Mouse (Mus musculus): ENCODE data around the gene 9930104L06Rik.
A peak's percentile ranks its signal among the peaks of the same experiment; 100 is the strongest.
"Not testable (repeated sequence)": the region's sequence is repeated elsewhere in the genome, so short reads cannot be mapped to it uniquely, and the experiment has no call there.

The 9930104L06Rik gene

DNA sequence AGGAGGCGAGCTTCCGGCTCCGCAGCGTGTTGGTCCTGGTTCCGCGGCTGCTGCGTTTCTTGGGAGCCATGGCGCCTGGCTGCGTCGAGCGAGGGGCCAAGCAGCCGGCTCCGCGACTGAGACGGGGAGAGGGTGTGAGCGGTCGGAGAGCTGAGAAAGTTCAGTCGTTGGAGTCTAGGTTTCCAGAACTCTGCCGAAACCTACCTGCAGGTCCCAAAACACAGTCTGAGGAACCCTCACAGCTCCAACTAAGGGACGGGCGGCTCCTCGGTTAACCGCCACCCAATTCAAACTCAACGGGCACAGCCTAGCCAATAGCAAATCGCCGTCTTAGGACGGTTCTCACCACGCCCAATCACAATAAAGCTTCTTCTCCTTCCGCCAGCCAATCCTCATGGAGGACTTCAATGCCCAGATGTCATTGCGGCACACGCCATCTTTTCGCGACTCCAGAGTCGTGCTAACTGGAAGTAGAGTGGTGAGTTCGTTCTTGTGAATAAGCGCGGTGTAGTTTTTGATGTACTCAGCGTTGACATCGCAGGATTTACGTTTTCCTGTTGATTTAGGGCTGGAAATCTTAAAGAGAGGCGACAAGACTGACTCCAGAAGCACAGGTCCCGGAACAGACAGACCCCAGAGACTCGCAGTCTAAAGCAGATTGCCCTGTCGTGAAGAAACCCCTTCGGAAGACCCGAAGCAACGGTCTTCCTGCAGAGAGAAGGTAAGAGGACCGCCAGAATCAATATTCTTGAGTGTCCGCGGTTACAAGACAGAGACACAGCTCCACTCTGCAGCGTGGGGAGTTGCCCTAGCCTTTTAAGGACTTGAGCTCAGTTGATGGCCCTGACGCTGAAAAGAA is at the start of gene 9930104L06Rik:
TSS of gene 9930104L06Rik (plus strand) at position 436 of the 859 bp plus-strand sequence.
- DNase-seq (ENCODE audit: low spot score) = peak; percentile 91

DNA sequence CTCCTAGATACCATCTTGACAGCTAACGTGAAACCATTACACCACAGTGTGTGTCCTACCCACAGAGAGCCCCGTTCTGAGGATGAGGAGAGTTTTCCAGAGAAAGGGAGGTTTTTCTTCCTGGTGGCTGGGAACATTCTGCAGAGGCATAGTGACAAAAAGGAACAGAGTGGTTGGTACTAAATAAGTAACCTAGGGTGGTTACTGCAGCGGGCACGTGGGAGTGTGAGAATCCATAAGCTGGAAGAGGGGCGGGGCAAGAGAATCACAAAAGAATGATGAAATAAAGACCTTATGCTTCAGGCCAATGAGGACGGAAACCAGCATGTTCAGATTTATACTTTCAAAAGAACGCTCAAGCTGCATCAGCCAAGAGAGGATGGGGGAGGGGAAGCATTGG is 48.1 kb upstream of the 9930104L06Rik start:
- DNase-seq (ENCODE audit: low spot score) = no peak

DNA sequence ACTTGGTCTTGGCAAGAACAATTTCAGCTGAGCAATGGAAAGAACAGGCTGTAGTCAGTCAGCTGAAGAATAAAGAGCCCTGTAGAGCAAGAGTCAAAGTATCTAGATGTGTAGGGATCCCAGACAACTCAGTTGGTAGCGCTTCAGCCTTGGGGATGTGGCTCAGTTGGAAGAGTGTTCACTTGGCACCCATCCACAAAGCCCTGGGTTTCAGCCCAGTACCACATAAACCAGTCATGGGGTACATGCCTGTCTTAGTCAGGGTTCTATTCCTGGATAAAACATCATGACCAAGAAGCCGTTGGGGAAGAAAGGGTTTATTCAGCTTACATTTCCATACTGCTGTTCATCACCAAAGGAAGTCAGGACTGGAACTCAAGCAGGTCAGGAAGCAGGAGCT is 46.9 kb upstream of the 9930104L06Rik start:
- no peak for DNase-seq (ENCODE audit: low spot score)

DNA sequence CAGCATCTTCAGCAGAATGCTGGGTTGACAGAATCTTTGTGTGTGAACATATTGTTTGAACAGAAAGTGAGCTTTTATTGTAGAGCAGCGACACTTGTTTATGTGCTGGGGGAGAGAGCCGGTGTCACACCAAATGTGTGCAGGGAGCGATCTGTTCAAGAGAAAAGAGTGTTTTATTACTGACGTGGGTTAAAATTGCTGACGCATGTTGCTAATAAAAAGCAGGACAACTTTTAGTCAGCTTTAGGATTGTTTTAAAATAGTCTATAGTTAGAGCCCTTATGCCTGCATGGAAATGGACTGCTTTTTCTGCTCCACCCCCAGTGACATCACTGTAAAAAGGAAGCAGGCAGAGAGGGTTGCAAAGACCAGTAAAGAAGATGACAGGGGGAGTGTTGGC is 46.0 kb upstream of the 9930104L06Rik start:
- no peak for DNase-seq (ENCODE audit: low spot score)

DNA sequence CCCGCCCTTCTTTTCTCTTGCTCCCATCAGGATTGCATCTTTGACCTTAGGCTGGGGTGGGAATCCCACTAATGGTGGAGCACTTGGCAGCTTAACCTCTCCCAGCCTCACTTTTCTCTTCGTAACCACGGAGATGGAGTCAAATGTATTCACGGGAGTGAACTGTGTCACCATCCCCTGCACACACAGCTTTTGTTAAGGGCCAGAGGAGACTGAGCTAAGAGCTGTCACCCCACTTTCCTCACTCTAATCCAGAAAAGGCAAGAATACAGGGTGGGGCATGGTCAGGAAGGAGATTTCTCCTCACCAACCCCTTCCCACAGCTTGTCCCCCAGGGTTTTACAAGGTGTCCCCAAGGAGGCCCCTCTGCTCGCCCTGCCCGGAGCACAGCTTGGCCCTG is 43.1 kb upstream of the 9930104L06Rik start:
- DNase-seq (ENCODE audit: low spot score) = no peak

DNA sequence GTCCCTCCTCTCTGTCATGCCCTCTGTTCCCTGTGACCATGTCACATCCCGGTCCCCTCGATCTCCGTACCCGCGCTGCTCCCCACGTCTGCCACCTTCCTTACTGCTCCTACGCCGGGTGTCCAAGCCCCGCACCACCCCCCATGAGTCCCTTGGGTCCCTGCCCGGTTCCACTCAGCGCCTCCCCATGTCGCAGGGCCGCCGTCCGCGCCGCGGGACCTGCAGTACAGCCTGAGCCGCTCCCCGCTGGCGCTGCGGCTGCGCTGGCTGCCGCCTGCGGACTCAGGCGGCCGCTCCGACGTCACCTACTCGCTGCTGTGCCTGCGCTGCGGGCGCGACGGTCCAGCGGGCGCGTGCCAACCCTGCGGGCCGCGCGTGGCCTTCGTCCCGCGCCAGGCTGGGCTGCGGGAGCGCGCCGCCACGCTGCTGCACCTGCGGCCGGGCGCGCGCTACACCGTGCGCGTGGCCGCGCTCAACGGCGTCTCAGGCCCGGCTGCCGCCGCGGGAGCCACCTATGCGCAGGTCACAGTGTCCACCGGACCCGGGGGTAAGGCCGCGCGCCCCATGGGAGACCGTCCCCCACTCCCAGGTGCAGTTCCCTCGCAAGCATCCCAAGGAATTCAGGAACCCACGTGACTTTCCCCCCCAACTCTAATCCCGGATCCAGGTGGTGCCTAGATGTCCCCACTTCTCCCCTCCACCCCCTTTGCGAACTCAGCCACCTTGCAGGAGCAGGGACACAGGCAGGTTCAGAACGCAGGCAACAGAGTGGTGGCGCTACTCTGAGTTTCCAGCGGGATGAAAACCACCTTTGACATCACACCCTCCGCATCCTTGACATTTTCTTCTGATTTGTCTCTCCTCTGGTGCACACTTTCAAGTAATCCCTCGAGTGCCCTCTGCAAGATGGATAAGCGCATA is 42.1 kb upstream of the 9930104L06Rik start:
- DNase-seq (ENCODE audit: low spot score) = no peak

DNA sequence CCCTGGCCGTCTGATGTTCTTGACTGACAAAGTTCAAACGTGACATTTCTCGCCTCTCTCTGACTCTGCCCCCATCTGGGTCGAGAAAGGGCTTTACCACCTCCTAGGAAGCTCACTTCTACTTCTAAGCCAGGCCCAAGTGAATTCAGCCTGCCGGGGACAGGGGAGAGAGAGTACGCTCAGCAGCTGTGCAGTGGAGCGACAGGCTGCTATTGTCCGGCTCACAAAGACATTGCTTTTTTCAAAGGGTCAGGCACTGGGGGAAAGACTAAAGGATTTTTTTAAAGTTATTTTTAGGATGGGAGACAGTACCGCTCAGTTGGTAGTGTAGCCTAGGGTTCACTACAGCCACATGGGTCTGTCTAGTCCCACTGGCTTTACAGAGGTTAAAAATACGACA is 38.4 kb upstream of the 9930104L06Rik start:
- no peak for DNase-seq (ENCODE audit: low spot score)

DNA sequence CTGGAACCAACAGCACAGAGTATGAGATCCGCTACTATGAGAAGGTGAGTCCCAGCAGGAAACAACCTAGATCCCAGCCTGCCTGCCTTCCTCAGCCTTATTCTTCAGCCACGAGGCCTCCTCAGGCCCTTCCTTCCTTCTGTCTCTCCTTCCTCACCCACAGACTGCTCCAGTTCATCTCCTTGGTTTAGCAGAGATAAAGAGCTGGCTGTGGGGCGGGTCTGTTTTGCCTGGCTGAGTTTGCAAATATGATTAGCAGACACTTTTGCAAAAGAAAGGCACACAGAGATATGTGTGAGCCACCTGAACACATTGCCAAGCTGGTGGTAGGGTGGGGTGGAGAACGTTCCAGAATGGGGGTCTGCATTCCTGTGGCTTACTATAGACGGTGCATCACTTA is 36.9 kb upstream of the 9930104L06Rik start:
- no peak for DNase-seq (ENCODE audit: low spot score)

DNA sequence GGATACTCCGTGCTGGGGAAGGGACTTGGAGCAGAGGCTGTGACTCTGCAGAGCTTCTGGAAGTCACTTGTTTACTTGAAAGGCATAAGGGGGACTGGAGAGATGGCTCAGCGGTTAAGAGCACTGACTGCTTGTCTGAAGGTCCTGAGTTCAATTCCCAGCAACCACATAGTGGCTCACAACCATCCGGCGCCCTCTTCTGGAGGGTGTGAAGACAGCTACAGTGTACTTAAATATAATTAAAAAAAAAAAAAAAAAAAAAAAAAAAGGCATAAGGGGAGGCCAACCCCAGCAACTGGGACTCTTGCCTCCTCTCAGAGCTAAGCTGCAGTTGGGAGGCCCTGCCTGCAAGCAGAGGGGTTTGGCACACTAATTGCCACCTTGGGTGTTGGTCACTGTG is 31.4 kb upstream of the 9930104L06Rik start:
- no peak for DNase-seq (ENCODE audit: low spot score)

DNA sequence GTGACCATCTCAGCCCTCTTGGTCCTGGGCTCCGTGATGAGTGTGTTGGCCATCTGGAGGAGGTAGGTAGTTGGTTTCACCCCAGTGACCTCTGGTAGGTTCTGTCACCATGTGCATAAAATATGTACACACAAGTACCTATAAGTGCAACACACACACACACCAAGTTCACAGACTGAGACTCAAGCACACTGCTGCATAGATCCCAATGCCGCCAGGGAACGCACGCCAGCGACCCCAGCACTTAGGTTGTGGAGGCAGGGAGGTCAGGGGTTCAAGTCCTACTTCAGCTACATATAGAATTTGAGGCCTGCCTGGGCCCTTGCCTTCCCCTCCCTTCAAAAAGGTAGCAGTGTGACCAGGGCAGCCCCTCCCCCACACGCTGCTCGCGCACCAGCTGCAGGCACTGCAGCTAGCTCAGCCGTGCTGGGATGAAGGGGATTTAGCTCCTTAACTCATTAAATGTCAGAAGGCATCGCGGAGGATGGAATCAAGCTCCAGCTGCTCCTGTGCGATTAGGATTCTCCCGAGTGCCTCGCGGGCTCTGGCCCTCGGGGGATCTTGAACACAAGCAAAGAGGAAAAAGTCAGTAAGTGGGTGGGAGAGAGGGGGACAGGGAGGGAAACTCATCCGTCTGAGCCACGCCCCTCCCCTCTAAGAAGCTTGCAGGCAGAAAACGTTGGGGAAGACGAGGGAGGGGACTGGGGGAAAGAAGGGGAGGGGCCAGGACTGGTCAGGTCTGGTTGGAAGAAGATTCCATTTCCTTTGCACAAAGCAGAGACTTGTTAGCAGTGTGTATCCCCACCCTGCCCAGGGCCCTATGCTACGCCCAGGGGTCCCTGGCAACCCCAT is 30.7 kb upstream of the 9930104L06Rik start:
- no peak for DNase-seq (ENCODE audit: low spot score)

DNA sequence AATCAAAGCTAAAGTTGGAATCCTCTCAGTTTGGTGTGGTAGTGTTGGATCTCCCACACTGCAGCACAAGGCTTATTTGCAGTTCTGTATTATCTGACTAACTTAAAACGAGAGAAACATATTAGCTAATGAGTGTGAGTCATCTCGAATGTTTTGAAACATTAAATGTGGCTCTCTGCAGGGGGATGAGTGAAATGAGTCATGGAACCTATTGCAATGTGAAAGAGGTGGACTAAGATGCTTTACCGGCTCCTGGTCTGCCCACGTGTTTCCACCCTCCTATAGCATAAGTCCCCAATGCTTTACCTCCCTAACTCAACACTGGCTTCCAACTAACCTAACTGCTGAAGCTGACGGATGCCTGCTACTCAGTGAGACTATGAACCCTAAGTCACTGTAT is 8.7 kb upstream of the 9930104L06Rik start:
- DNase-seq (ENCODE audit: low spot score) = no peak

DNA sequence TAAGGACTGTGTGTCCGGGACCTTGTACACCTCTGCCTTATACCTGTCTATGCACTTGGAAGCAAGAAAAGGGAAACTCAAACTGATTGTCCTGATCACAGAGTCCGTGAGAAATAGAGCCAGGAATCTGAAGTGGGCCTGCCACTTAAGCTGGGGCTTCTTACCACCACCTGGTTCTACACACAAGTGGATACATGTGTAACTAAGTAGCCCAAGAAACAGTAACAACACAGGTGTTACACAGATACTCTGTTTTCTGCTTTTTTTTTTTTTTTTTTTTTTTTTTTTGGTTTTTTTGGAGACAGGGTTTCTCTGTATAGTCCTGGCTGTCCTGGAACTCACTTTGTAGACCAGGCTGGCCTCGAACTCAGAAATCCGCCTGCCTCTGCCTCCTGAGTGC is 2.4 kb downstream of the 9930104L06Rik start, which contains the start of gene Cdca8:
TSS of gene Cdca8 (minus strand) at position 101 of the 400 bp plus-strand sequence.
- not testable (repeated sequence) for DNase-seq (ENCODE audit: low spot score)

DNA sequence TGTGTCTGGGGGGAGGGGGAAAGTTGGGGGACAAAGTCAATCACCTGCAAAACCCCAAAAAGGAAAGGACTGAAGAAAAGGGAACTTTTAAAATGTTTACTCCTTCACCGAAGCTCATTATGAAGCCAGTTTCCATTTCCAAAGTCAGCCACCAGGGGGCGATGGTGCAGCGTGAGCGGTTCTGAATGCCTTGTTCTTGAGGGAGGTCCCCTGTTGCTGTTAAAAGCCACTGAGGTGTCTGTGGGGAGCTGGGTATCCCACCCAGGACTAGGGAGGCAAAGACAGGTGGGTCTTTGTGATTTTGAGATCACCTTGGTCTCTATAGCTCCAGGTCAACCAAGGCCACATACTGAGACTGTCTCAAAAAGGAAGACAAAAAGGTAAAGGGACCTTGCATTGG is 6.2 kb downstream of the 9930104L06Rik start:
- DNase-seq (ENCODE audit: low spot score) = no peak

DNA sequence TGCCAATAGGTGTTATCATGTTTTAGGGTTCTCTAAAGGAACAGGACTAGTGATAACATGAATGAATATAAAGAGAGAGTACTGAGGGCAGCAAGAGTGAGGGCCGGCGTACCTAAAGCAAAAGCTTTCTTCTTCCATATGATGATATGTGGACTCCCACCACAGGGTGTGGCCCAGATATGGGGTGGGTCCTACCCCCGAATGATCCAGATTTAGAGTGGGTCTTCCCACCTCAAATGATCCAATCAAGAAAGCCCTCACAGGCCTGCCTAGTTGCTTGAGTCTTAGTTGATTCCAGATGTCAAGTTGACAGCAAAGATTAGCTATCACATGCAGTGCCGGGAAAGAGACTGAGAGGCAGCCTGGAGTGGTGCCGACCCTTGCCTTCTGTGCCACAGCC is 6.9 kb downstream of the 9930104L06Rik start:
- no peak for DNase-seq (ENCODE audit: low spot score)

DNA sequence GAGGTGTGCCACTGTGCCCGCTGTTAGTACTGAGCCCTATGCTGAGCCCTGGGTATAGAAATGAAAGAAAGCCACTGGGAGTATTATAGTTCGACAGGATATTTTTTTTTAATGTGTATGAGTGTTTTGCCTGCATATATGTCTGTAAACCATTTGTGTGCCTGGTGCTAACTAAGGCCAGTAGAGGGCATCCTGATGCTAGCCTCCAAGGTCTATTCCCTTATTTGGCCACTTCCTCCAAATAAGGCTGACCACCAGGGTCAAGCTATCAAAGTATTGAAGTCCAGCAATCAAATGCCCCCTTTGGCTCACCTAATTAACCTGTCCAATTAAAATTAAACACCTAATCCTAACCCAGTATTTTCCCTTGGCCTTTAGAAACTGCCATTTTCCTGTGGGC is 8.1 kb downstream of the 9930104L06Rik start:
- no peak for DNase-seq (ENCODE audit: low spot score)

DNA sequence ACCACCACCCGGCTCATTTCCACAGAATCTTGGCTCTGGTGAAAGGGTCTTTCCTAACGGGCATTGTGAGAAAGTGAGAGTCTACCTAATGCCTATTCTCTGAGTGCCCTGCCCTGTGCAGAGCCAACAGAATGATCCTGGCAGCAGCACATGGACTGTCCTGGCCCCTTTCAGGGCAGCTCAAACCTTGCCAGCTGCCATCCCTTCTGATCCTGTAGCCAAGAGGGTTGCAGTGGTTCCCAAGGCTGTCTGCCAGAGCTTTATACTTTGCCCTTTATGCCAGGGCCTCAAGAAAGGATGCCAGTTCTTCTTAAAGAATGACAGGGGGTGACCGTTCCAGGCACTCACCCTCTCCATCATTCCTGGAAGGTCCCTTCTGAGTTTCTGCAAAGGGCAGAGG is 12.6 kb downstream of the 9930104L06Rik start:
- no peak for DNase-seq (ENCODE audit: low spot score)

DNA sequence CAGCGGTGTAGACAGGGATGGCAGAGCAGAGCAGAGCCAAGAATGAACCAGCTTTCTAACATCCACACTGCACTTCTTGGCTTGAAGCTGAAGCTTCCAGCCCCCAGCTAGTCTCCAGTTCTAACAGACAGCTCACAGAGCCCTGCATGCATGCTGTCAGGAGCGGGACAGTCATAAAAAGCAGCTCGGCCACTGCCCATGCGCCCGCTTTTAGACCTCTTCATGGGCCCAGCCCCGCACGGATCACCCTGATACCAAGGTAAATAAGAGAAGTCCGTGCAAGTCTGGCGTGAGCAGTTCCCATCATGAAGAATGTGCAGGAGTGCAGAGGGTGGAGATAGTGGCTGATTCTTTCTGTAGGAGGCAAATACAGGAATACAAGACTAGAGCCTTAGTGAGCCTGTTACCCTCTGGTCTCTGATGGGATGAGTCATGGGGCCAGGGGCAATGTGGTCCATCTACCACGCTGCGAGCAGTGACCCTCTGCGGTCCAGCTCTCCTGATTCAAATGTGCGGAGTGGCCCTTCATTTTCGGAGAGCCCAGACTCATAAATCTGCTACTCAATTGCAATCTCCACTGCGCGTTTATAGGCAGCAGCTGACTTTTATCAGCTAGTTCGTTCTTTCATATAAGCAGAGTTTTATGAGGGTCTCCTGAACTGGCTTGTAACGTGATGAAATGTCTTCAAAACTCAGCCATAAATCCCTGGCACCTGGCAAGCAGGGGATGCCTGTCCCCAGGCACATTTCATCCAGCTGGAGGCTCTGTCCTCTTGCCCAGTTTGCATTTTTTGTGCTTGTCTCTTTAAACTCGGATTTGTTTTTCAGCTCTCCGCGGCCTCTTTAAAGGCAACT is 13.6 kb downstream of the 9930104L06Rik start:
- DNase-seq (ENCODE audit: low spot score) = no peak

DNA sequence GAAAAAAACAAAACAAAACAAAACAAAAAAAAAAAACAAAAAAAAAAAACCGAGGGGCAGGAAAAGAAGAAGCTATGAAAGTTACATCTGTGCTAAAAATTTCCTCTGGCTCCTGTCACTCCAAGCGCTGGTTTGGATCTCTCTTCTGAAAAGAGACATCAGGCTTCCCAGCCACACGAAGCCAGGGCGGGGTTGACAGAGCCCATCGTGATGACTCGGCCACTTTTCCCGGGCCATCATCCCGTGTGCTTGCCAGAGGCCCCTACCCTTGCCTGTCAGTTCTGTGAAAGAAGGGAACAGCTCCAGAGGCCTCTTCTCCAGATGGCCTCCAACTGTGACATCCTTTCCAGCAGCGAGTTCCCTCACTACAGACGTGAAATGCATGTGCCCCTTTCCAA is 14.2 kb downstream of the 9930104L06Rik start:
- no peak for DNase-seq (ENCODE audit: low spot score)

DNA sequence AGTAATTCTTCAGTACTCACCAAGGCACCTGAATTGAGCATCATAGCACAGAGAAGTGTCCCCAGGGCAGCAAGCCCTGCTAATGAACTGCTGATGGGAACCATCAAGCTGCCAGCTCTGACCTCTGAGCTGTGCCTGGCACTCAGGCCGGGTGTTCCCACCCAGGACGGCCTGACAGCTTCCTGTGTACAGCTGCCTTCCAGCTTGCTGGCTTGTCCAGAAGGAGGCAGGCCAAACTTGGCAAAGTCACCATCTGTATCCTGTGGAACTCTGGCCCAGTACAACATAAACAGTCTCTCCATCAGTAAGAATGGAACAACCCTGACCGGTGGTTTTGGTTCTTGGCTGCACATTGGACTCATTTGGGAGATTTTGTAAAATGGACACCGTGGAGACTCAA is 16.7 kb downstream of the 9930104L06Rik start:
- no peak for DNase-seq (ENCODE audit: low spot score)

DNA sequence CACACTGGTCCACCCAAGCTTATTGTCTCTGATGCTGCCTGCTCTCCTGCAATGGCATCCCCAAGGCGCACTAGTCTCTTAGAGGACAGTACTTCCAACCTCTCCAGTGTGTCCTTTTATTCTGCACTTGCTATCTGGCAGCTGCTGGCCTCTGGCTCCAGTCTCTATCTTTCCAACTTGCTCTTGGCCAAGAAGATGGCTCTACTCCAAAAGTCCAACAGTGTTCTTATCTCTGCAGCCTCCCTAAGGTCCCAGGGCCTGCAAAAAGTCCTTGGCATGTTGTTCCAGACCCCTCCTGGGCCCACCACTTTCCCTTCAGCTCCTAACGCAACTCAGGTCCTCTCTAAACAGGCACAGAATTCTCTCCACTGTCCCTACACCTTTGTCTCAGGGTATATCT is 20.4 kb downstream of the 9930104L06Rik start:
- peak; percentile 48 for DNase-seq (ENCODE audit: low spot score)

DNA sequence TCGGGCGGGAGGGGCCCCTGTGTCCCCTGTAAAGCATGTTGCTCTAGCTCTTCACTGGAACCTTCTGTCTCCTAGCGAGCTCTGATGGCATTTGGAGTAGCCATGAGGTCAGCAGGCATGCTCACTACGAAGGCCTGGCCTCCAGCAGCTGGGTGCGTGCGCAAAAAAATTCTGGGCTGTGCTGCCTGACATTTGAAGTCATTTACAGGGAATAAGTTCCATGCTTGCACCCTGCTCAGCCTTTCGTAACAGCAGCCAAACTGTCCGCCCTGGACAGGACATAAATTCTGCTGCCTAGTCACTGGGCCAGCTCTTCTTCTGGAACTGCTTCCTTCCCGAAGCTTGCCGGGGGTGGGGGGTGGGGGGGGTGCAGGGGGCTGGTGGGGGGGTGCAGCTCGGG is 22.2 kb downstream of the 9930104L06Rik start:
- peak; percentile 13 for DNase-seq (ENCODE audit: low spot score)

Measured in ovary, adult 18-20 months (tissue).